Mouse (Mus musculus) 416B (cell line): ENCODE measurements around the gene 1700001K19Rik.
"Not testable (repeated sequence)": the region's sequence is repeated elsewhere in the genome, so short reads cannot be mapped to it uniquely, and the experiment has no call there.

Source experiments
- DNase-seq: peaks from one replicate; pipeline ENCODE4 v3.0.0; 2011; ENCODE audit warnings: low read depth

The 1700001K19Rik gene

DNA sequence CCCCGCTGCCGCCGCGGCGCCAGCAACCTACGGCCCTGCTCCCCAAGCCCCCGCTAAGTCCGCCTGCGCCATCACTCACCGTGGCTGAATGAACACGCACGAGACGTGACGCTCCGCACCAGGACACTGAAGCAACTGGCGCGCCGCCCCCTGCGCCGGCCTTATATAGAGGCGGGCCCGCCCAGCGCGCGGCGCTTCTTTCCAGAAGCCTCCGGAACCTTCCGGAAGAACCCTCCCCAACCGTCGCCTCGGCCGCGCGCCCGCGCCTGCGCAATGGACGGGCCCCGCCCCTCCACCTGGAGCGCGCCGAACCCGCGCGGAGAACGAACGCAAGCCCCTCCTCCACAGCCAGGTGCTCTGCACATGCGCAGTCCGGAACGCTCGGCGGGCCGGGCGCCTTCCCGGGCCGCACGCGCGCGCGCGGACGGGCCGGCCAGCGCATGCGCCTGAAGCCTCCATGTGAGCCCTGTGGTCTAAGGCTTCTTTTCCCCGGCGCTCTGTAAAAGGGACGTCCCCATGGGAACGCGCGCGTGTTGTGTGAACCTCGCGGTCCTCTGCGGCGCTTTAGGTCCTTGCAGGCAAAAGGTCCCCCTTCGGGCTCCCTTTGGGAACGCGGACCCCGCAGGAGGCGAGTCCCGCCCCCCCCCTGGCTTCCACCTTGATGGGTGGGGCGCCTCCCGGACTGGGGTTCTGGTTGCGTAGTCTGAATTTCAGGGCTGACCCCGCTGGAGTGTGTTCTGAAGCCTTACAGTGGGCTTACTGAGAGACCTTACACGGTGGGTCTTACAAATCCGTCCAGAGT is 14.0 kb upstream of the 1700001K19Rik start:
- peak; percentile 98 for DNase-seq

GRCm38 (mm10) chr12:110695676-110696171 is 13.3 kb upstream of the 1700001K19Rik start:
- peak; percentile 49 for DNase-seq

DNA sequence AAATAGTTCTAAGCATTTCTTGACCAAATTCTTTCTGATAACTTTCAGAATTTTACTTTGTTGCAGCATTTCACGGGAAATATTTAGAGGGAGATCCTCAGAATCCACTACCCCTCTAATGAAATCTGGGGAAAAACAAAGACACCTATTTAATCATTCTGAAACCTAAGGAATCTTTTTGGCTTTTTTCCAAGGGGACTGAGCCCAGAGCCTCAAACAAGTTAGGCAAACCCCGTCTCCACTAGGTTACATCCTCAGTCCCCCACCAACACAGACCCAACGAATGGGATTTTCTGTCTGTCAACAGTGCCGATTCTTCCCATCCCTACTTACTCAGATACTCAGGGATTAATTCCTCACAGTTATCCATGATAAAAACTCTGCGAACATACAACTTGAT is 11.0 kb upstream of the 1700001K19Rik start:
- DNase-seq = not testable (repeated sequence)

DNA sequence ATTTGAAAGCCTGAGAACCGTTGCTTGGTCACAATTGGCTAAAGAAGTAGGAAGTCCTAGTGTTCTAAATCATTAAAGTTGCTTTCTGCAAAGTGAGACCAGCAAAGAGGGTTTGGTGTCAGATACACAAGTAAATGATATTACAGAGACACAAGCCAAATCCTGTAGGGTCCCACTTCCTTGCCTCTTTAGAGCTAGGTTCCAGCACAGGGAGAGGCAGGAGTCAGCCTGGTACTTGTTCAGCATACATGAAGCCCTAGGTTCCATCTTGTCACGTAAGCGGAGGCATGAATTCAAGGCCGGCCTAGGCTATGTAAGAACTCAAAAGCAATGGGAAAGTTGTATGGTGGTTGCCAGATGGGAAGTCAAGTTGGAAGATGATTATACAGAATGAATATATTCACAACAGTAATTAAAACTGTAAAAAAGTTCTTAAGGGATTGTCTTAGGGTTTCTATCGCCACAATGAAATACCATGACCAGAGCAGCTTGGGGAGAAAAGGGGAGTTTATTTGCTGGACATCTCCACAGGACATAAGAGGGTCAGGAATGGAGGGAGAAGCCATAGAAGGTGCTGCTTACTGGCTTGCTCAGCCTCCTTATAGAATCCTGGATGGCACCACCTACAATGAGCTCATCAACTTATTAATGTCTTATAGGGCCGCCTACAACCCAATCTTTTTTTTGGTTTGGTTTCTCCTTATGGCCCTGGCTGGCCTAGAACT is 7.7 kb upstream of the 1700001K19Rik start:
- DNase-seq = peak; percentile 31

- DNase-seq = peak; percentile 28
Measured at GRCm38 (mm10) chr12:110688921-110689320, 6.5 kb upstream of the 1700001K19Rik start.

- peak; percentile 39 for DNase-seq
Measured at GRCm38 (mm10) chr12:110687894-110688734, 5.7 kb upstream of the 1700001K19Rik start.

DNA sequence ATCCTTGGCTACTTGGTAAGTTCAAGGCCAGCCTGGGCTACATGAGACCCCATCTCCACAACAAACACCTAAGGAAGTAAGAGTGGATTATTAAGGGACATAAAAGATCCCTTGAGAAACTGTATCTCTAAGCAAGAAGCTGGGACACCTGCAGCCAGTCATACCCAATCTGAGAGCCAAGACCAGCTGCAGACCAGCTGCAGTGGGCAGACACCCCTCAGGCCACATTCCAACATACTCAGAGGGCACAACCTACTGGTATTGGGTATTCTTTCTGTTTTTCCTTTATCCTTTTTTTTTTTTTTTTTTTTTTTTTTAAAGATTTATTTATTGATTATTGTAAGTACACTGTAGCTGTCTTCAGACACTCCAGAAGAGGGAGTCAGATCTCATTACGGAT is 1.2 kb upstream of the 1700001K19Rik start:
- DNase-seq = no peak

GRCm38 (mm10) chr12:110681878-110682277 is 541 bp downstream of the 1700001K19Rik start:
- DNase-seq = no peak

DNA sequence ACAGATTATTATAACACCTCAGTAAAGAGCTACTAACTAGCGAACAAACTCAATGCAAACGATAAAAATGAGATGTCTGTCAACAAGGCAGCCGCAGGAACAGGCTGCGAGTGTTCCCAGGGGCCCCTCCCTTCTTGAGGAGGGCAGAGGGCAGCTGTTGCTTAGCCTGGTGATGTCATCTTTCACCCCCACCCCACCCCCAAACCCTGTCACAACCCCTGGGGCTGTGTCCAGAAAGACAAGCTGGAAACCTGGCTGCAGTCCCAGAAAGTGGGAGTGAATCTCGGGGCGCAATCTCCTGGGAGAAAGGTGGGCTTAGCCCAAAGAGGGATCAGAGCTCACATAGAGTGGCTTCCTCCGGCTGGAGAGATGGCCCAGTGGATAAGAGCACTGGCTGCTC is 1.2 kb downstream of the 1700001K19Rik start:
- no peak for DNase-seq

DNA sequence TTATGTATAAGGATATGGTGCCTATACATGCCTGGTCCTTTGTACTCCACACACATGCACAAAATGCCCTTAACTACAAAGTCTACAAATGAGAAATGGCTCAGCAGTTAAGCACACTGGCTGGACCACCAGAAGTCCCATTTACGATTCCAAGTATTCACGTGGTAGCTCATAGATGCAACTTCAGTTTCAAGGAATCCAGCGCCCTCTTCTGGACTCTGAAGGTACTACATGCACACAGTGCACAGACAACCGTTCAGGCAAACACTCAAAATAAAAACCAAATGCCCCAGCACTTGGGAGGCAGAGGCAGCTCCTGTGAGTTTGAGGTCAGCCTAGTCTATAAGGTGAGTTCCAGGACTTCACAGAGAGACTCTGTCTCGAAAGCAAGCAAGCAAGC is 8.2 kb downstream of the 1700001K19Rik start:
- peak; percentile 76 for DNase-seq

GRCm38 (mm10) chr12:110667466-110668077 is 14.8 kb downstream of the 1700001K19Rik start:
- no peak for DNase-seq

GRCm38 (mm10) chr12:110661746-110662145 is 20.7 kb downstream of the 1700001K19Rik start:
- no peak for DNase-seq

- no peak for DNase-seq
Measured at GRCm38 (mm10) chr12:110651464-110651863, 31.0 kb downstream of the 1700001K19Rik start.

GRCm38 (mm10) chr12:110650241-110650641 is 32.2 kb downstream of the 1700001K19Rik start:
- no peak for DNase-seq

- DNase-seq = no peak
Measured at GRCm38 (mm10) chr12:110637507-110638114, 44.8 kb downstream of the 1700001K19Rik start.

DNA sequence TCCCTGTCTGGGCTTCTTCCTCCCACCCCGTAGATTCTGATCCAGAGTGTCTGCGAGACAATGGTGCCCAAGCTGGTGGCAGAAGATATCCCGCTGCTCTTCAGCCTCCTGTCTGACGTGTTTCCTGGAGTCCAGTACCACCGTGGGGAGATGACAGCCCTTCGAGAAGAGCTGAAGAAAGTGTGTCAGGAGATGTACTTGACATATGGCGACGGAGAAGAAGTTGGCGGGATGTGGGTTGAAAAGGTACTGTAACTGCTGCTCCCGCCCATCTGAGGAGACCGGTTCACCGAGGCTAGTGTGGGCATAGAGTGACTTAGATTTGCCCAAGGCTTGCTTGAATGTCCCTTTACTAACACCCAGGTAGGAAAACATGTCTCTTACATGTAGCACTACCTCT is 46.1 kb downstream of the 1700001K19Rik start:
- no peak for DNase-seq

DNA sequence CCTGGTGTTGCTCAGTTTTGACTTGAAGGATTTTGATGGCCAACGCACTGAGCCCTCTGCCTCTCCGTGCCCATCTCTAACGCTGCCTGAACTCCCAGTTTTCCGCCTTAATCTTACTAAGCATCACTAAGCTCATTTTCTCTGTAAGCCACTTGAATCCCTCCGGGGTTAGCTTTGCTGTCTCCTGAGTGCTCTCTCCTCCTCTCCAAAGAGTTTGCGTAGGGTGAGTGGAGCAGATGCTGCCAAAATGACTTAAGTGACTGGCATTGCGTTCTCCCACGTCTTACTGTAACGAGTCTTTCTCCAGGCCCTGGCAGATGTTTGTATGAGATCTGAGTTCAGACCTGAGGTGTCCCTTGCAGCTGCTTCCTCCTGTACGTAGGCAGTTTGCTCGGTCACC is 52.4 kb downstream of the 1700001K19Rik start:
- DNase-seq = no peak
